Mouse (Mus musculus) kidney, embryonic 16.5 days (tissue): ENCODE results near the gene Cox19. TPM values are rescaled to one million over a fixed set of nuclear protein-coding genes. Genes with fewer than 3 reads are reported as not detected.

Source experiments
- ATAC-seq: fragments of 200-750 bp; cut with Nextera tagmentation; 2 replicates; pipeline ENCODE4 v1.8.0; 2017; ENCODE audit warnings: moderate TSS enrichment; ENCODE audit not compliant: low FRiP score, low TSS enrichment
- H3K27ac ChIP-seq: fragments of 300-500 bp; sonication (generic); 2 replicates; pipeline ENCODE4 v1.5.1; 2014; ENCODE audit warnings: low read length
- H3K27me3 ChIP-seq: fragments of 300-500 bp; sonication (generic); 2 replicates; pipeline ENCODE4 v1.6.1; 2014; ENCODE audit warnings: low read length, control low read depth, mixed read lengths; ENCODE audit not compliant: insufficient read depth
- H3K36me3 ChIP-seq: fragments of 300-500 bp; sonication (generic); 2 replicates; pipeline ENCODE4 v1.6.1; 2014; ENCODE audit warnings: low read length, control low read depth, mixed read lengths; ENCODE audit not compliant: insufficient read depth
- H3K4me1 ChIP-seq: fragments of 300-500 bp; sonication (generic); 2 replicates; pipeline ENCODE4 v1.6.1; 2014; ENCODE audit warnings: low read length, control low read depth, mixed read lengths; ENCODE audit not compliant: insufficient read depth
- H3K4me2 ChIP-seq: fragments of 300-500 bp; sonication (generic); replicated peaks from 2 replicates; pipeline ENCODE4 v1.6.1; 2014; ENCODE audit warnings: low read depth, low read length
- H3K4me3 ChIP-seq: fragments of 300-500 bp; sonication (generic); 2 replicates; pipeline ENCODE4 v1.5.1; 2014; ENCODE audit warnings: mild to moderate bottlenecking, low read length
- H3K9ac ChIP-seq: fragments of 300-500 bp; sonication (generic); replicated peaks from 2 replicates; pipeline ENCODE4 v1.6.1; 2014; ENCODE audit warnings: low read length
- H3K9me3 ChIP-seq: fragments of 300-500 bp; sonication (generic); 2 replicates; pipeline ENCODE4 v1.6.1; 2016; ENCODE audit warnings: low read length, control low read depth
- WGBS: fragments of 180-500 bp; shearing (Covaris S2); extraction: QIAGEN DNeasy Blood & Tissue Kit; methylation state at CpG from one replicate; pipeline ENCODE4 v1.1.7; 2014; 5-methylcytosine and 5-hydroxymethylcytosine counted together
- polyA plus RNA-seq: library from polyadenylated mRNA; unstranded; fragments of >200 nt; fragmentation: Nextera tagmentation; extraction: Ambion mirVana; gene quantifications from 2 replicates; pipeline ENCODE4 v1.2.1, GENCODE M21; 2015

The Cox19 gene
- polyA plus RNA-seq, 1 experiment from 2014 or later = 99.3 TPM

GRCm38 (mm10) chr5:139373889-139374444 lies 22.7 kb upstream of the Cox19 start:
- H3K27ac ChIP-seq = no peak overlapping the region
- no peak overlapping the region for H3K4me2 ChIP-seq
- no peak for ATAC-seq
- H3K27me3 ChIP-seq = no peaks in the 10 kb centered on the region
- H3K4me3 ChIP-seq = no peak overlapping the region
- H3K4me1 ChIP-seq = peaks cover 60% of the 10 kb centered on the region
- H3K36me3 ChIP-seq = no peaks in the 10 kb centered on the region
- H3K9me3 ChIP-seq = no peaks in the 10 kb centered on the region
- H3K9ac ChIP-seq = no peak overlapping the region
- 80% methylated on average over 6 of the region's 6 CpGs for WGBS

GRCm38 (mm10) chr5:139373126-139373525 lies 21.9 kb upstream of the Cox19 start:
- Histone ChIP-seq H3K4me2 (no peak overlapping the region), H3K27ac (no peak overlapping the region; the same call in 1 of the 2 replicates), H3K4me1 (peaks cover 52% of the 10 kb centered on the region), H3K4me3 (no peak overlapping the region), H3K9ac (no peak overlapping the region), H3K9me3 (no peaks in the 10 kb centered on the region), H3K27me3 (no peaks in the 10 kb centered on the region), H3K36me3 (no peaks in the 10 kb centered on the region)
- WGBS = 81% methylated on average over 3 of the region's 3 CpGs
- no peak for ATAC-seq

- peak; percentile 92 for ATAC-seq
- Histone ChIP-seq H3K4me2 (peak overlapping the region; percentile 74), H3K36me3 (no peaks in the 10 kb centered on the region), H3K27me3 (no peaks in the 10 kb centered on the region), H3K9me3 (no peaks in the 10 kb centered on the region), H3K4me3 (peak overlapping the region; percentile 51), H3K4me1 (peaks cover 41% of the 10 kb centered on the region), H3K27ac (peak overlapping the region; percentile 85), H3K9ac (peak overlapping the region; percentile 91)
- WGBS = 2% methylated on average over 39 of the region's 39 CpGs
Measured at GRCm38 (mm10) chr5:139371631-139372401, 20.6 kb upstream of the Cox19 start.

- WGBS = 51% methylated on average over 5 of the region's 5 CpGs
Measured at GRCm38 (mm10) chr5:139371118-139371517, 19.9 kb upstream of the Cox19 start.

GRCm38 (mm10) chr5:139370336-139370735 lies 19.1 kb upstream of the Cox19 start:
- no peak overlapping the region for H3K4me3 ChIP-seq
- H3K27ac ChIP-seq = no peak overlapping the region
- 91% methylated on average over 6 of the region's 6 CpGs for WGBS
- H3K36me3 ChIP-seq = no peaks in the 10 kb centered on the region
- no peaks in the 10 kb centered on the region for H3K9me3 ChIP-seq
- H3K4me1 ChIP-seq = peaks cover 42% of the 10 kb centered on the region
- H3K9ac ChIP-seq = no peak overlapping the region
- ATAC-seq = no peak
- H3K4me2 ChIP-seq = no peak overlapping the region
- H3K27me3 ChIP-seq = no peaks in the 10 kb centered on the region

More at GRCm38 (mm10) chr5:139371118-139371517, 19.9 kb upstream of the Cox19 start:
- Histone ChIP-seq H3K36me3 (no peaks in the 10 kb centered on the region), H3K27me3 (no peaks in the 10 kb centered on the region), H3K9ac (peak overlapping the region; percentile 91), H3K27ac (no peak overlapping the region), H3K4me2 (peak overlapping the region; percentile 74), H3K4me3 (peak overlapping the region; percentile 51), H3K4me1 (peaks cover 41% of the 10 kb centered on the region), H3K9me3 (no peaks in the 10 kb centered on the region)
- ATAC-seq = no peak

GRCm38 (mm10) chr5:139368638-139369320 lies 17.6 kb upstream of the Cox19 start:
- peaks cover 43% of the 10 kb centered on the region for H3K4me1 ChIP-seq
- H3K4me3 ChIP-seq = no peak overlapping the region
- peak overlapping the region; percentile 54 for H3K27ac ChIP-seq
- no peaks in the 10 kb centered on the region for H3K27me3 ChIP-seq
- no peaks in the 10 kb centered on the region for H3K9me3 ChIP-seq
- H3K9ac ChIP-seq = no peak overlapping the region
- 71% methylated on average over 11 of the region's 11 CpGs for WGBS
- peaks cover under 1% of the 10 kb centered on the region; the same call in 1 of the 2 replicates for H3K36me3 ChIP-seq
- H3K4me2 ChIP-seq = no peak overlapping the region
- no peak for ATAC-seq

- Histone ChIP-seq H3K4me3 (no peak overlapping the region), H3K9ac (no peak overlapping the region), H3K27me3 (no peaks in the 10 kb centered on the region), H3K36me3 (peaks cover 3% of the 10 kb centered on the region; the same call in 1 of the 2 replicates), H3K9me3 (no peaks in the 10 kb centered on the region), H3K4me1 (peaks cover 39% of the 10 kb centered on the region), H3K27ac (no peak overlapping the region), H3K4me2 (no peak overlapping the region)
- 92% methylated on average over 4 of the region's 4 CpGs for WGBS
- ATAC-seq = no peak
Measured at GRCm38 (mm10) chr5:139367884-139368458, 16.8 kb upstream of the Cox19 start.

- H3K9ac ChIP-seq = no peak overlapping the region
- H3K9me3 ChIP-seq = no peaks in the 10 kb centered on the region
- peaks cover 3% of the 10 kb centered on the region; the same call in 1 of the 2 replicates for H3K36me3 ChIP-seq
- WGBS = 75% methylated on average over 11 of the region's 11 CpGs
- ATAC-seq = no peak
- no peak overlapping the region for H3K4me2 ChIP-seq
- no peak overlapping the region for H3K27ac ChIP-seq
- H3K4me1 ChIP-seq = peaks cover 27% of the 10 kb centered on the region
- H3K4me3 ChIP-seq = no peak overlapping the region
- no peaks in the 10 kb centered on the region for H3K27me3 ChIP-seq
Measured at GRCm38 (mm10) chr5:139366484-139366883, 15.3 kb upstream of the Cox19 start.

GRCm38 (mm10) chr5:139365827-139366226 lies 14.6 kb upstream of the Cox19 start:
- 85% methylated on average over 1 of the region's 1 CpGs for WGBS
- Histone ChIP-seq H3K9ac (no peak overlapping the region), H3K4me3 (no peak overlapping the region), H3K4me1 (peaks cover 21% of the 10 kb centered on the region), H3K27me3 (no peaks in the 10 kb centered on the region), H3K9me3 (no peaks in the 10 kb centered on the region), H3K4me2 (no peak overlapping the region), H3K27ac (no peak overlapping the region), H3K36me3 (peaks cover 6% of the 10 kb centered on the region; the same call in 1 of the 2 replicates)
- no peak for ATAC-seq
